Mouse (Mus musculus) ES-E14 (cell line): ENCODE results near the gene Olfr1283.

Experiments
- CHD2 ChIP-seq: IDR thresholded peaks from 2 replicates; pipeline ENCODE4 v1.6.1; 2014; ENCODE audit warnings: mild to moderate bottlenecking, low read depth, low read length, inconsistent platforms
- HCFC1 ChIP-seq: IDR thresholded peaks from 2 replicates; pipeline ENCODE4 v1.6.1; 2012; ENCODE audit warnings: low read length, inconsistent platforms, borderline replicate concordance; ENCODE audit not compliant: insufficient read depth
- MAFK ChIP-seq: IDR thresholded peaks from 2 replicates; pipeline ENCODE4 v1.6.1; 2014; ENCODE audit warnings: mild to moderate bottlenecking, low read depth, low read length, inconsistent platforms; ENCODE audit not compliant: insufficient read depth

- no peak for TF ChIP-seq CHD2
- no peak for TF ChIP-seq HCFC1
- TF ChIP-seq MAFK, result no peak
Measured at GRCm38 (mm10) chr2:111375222-111375621, 8.6 kb downstream of the Olfr1283 start, which contains the start of gene Olfr1284.
